Mouse (Mus musculus): ENCODE measurements around the gene Mrps10. TPM values are rescaled to one million over a fixed set of nuclear protein-coding genes. Genes with fewer than 3 reads are reported as not detected.
"Not testable (repeated sequence)": the region's sequence is repeated elsewhere in the genome, so short reads cannot be mapped to it uniquely, and the experiment has no call there.

The Mrps10 gene
- 10 to 100 TPM; 50.8 to 52.0 TPM for total RNA-seq (2021)
- long read RNA-seq, experiment 1, transcript Mrps10-204 (7 exons, 1,017 nt): major isoform, 58 of 131 reads
- long read RNA-seq, experiment 1, transcript Mrps10-203 (7 exons, 1,018 nt): minor isoform, 53 of 131 reads
- long read RNA-seq, experiment 1, partial matches to known transcripts: 3 of 131 reads
- long read RNA-seq, experiment 1, other reads (novel, unspliced or antisense): 17 of 131 reads
- long read RNA-seq, experiment 2, transcript Mrps10-203 (7 exons, 1,018 nt): major isoform, 35 of 83 reads
- long read RNA-seq, experiment 2, transcript Mrps10-204 (7 exons, 1,017 nt): major isoform, 35 of 83 reads
- long read RNA-seq, experiment 2, partial matches to known transcripts: 3 of 83 reads
- long read RNA-seq, experiment 2, other reads (novel, unspliced or antisense): 10 of 83 reads

DNA sequence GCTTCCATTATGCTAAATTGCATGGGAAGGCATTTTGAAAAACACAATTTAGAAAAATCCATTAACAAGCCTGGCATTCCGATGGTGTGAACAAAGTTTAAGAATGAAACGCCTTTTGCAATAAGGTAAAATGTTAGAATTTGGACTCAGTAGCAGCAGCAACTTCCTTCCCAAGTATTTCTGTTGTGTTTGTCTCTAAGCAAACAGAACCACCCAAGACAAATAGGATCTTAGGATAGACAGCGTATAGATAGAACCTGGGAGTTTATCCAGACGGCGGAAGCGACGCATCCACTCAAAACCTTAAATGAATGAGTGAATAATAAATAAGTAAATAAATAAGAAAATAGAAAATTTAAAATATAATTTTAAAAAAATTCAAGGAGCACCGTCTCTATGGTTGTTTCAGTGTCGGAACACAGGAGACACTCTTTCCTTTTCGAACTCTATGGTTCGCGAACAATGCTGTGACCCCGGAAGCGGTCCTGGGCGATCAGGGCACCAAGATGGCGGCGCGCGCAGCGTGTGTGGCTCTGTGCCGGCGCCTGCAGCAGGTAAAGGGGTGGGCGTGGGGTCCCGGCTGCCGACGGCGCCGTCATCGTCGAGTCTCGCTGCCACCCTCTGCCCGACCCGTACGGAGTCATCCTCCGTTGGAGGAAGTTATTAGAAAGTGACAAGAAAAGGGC is at the start of gene Mrps10:
TSS of gene Mrps10 (plus strand) at position 487 of the 686 bp plus-strand sequence.
- DNase-seq: peak; percentile 91

DNA sequence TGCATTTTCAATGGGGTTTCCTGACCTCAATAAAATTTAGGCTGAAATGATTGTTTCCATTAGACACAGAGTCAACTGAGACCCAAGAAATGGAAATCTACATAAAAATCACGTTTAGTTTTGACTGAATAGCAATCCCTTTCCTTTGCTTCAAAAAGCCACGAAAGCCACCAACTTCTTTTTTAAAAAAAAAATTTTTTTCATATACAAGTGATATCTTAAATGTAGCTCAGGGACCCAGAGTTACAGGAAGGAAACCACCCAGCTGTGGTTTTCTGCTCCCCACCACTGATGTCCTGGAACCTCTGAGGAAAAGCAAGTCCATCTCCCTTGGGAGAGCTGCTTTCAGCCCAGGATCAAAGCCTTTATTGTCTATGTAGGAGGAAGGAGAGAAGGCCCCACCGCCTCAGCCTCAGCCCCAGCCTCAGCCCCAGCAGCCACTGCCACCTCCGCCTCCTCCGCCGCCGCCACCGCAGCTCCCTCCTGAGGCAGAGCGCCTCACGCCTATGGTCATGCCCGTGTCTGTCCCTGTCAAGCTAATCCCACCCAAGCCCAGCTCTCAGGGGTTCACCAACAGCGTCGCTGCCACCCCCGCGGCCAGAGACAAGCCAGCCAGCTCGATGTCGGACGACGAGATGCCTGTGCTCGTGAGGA is 49.6 kb upstream of the Mrps10 start:
- DNase-seq: no peak

DNA sequence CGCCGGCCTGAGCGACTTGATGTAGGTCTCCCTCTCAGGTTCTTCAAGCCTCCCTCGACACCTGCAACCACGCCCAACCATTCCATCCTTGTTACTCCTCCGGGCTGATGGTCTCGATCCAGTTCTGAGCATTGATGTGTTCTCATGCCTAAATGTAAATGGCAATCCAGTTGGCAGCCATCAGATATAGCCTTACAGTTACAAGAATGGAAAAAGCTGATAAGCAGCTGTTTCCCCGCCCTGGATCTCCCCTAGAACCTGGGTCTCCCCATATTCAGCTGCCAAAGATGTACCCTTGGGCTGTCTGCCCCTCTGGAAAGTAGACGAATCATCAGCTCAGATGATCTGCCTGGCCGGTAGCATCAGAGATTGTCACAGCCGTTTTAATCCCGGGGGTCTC is 48.9 kb upstream of the Mrps10 start:
- DNase-seq: no peak

DNA sequence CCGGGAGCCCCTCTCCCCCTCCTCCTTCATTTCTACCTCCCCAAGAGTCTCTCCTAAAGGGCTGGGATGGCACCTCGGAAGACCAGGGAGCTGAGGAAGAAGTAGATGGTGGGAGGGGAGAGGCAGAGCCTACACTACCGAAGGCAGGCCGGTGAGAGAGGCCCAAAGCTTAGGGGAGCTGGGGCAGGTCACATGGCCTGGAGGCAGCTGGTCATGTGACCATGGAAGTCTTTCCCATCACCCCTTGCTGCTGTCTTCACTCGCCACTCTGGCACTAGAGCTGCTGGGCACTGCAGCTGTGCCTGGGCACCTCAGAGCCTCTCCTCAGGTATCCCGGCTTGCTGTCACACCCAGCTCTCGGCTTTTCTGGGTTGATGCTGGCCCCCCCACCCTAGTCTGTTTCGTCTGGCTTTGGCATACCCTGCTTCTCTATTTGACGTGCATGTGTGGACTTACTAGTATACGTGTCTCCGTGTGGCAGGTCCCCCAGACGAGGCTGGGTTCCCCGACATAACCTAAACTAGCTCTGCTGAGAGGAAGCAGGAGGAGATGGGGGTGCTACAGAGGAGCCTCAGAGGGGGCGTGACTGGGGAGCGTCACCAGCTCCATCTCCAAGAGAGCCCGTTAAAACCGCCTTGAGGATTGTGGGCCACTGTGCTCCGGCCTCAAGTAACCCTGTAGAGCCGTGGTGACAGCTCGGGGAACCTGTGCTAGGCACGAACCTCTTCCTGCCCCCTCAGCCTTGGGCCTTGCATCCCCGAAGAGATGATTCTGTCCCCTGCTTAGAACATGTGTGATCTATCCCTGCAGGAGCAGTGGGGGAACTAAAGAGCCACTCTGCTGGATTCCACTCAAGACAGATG is 46.3 kb upstream of the Mrps10 start:
- DNase-seq: no peak

DNA sequence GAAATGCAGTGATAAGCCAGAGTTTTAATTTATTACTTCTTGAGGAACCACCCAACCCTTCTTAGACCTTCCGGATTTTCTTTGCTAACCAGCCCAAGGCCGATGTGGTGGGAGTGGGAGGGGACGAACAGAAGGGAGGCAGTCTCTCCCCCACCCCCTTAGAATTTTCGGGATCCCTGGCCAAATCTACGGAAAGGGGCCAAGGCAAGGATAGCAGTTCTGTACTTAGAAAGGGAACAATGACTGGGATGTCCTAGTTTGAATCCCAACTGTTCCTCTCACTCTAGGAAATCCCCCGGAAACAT is 45.7 kb upstream of the Mrps10 start:
- no peak for DNase-seq

DNA sequence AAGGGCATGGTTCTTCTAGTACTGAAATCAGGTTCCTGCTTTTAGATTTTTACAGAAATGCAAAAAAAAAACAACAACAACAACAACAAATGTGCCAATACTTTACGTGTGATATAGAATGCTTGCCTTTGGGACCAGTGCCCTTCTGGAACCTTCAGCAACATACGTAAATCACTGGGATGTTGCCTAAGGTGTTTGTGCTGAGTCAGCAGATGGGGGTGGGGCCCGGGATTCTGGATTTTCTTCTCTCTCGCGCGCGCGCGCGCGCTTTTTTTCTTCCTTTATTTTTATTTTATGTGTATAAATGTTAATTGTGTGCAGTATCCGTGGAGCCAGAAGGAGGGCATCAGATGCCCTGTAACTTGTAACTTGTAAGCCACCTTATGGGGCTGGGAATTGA is 41.1 kb upstream of the Mrps10 start:
- no peak for DNase-seq

DNA sequence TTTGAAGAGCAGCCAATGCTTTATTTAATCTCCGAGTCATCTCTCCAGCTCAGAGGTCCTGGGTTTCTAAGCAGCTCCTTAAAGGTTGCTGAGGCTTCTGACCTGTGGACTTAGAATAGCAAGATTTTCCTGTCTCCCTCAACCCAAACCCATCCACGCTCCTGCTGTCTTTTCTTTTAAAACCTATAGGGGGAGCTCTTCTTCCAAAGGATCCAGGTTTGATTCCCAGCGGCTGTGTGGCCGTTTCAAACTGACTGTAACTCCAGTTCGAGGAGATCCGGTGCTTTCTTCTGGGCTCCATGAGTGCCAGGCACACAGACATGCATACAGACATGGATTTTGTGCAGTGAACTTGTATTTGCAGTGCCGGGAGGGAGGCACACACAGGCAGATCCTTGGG is 40.7 kb upstream of the Mrps10 start:
- no peak for DNase-seq

DNA sequence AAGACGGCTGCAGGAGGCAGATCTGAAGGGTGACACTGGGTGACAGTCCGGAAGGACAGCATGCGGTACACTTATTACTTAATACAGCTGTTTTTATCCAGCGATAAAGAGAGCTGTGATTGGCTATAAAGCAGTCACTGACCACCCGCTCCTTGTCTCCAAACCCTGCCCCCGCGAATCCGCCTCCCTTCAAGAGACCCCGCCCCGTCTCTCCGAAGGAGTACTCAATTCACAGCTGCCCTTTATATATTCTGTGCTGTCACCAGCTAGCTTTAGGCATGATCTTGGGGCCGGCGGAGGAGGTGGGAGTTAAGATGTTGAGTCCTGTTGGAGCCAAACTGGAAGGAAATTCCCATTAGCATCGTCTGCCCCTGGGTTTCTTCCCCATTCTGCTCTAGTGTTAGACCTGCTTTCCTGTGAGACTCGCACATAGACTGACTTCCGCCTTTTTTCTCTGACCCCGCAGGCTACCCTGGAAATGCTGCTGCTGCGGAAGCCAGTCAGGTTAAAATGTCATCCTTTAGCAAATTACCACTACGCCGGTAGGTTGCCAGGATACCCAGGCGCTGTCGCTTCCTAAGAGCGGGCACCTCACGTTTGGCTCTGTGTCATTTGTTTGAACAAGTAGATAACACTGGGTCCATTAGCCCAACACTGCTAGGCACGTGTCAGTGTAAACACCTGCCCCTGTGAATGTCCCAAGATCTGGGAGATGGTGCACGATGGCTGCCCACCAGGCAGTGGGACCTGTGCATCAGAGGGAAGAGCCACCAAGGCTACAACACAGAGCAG is 39.9 kb upstream of the Mrps10 start:
- no peak for DNase-seq

DNA sequence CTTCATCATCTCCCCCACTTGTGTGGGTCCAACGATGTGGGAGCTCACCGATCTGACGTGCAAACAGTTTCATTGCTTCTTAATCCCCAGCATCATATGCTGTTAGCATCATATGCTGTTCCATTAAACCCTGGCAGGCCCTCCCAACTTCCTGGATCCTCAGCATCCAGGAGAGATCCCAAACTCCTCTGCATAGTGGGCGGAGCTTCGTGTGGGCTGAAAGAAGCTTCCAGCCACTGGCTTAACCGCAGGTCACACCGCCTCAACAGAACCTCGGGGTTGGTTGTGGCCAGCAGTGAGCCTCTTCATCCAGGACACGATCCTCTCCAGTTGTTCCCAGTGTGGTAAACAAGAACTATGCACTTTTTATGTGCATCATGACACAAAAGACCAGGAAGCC is 38.1 kb upstream of the Mrps10 start:
- DNase-seq: no peak

DNA sequence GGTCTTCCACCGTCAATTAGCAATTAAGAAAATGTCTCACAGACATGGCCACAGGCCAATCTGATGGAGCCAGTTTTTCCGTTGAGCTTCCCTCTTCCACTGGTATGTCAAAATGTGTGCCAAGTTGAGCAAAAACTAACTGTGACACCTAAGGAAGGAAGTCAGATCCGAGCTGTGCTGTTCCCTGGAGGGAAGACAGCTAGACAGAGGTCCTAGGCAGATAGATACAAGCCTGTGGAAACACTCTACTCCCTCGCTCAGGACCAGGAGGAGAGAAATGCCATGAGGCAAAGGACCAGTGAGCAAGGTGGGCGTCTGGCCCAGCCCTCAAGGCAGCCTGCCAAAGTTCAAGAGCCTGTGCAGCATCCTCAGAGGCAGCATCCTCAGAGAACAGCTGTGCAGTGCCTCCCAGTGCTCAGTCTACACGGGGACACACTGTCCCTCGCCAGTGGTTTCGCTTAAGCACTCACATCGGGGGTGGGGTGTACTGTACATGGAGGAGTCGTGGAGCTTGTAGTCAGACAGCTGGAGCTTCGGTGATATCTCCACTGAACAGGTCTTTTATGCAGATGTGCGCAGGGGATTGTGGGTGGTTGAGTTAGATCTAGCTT is 36.6 kb upstream of the Mrps10 start:
- peak; percentile 19 for DNase-seq

DNA sequence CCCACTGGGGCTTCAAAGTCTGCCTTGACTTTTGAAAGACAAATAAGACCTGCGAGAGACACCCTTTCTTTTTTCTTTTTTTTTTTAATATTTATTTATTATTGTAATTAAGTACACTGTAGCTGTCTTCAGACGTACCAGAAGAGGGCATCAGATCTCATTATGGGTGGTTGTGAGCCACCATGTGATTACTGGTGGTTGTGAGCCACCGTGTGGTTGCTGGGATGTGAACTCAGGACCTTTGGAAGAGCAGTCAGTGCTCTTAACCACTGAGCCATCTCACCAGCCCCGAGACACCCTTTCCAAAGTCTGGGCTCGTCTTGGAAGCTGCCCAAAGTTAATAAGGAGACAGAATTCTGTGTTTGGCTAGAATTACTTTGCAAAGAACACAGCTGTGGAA is 36.0 kb upstream of the Mrps10 start:
- not testable (repeated sequence) for DNase-seq

DNA sequence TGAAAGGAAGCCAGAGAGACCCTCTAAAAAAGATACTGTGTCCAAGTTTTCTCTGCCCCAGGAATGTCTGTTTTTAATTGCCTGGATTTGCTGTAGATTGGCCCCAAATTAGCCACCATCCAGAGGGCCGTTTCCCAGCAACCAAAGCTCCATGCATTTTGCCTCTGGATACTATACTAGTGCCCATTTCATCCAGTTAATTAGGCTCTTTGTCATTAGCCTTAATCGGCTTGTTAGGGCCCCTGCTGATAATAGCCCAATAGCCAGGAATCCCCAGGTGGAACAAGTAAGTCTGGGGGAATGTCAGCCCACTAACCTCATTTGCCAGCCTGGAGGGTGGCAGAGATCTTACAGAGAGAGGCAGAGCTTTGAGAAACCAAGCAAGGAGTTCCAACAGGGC is 35.3 kb upstream of the Mrps10 start:
- DNase-seq: no peak

DNA sequence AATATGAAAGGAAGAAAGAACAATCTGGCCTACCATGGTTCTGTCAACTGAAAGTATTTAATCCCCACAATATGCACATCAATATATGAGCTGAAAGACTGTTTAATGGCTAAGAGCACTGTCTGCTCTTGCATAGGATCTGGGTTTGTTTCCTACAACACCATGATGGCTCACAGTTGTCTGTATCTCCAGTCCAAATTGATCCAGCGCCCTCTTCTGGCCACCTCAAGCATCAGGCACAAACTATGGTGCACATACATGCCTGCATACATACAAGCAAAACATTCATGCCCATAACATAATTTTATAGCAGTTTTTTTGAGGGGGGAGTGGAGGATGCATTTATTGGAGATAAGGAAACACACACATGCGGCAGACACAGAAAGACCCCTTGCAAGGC is 25.6 kb upstream of the Mrps10 start:
- DNase-seq: no peak

DNA sequence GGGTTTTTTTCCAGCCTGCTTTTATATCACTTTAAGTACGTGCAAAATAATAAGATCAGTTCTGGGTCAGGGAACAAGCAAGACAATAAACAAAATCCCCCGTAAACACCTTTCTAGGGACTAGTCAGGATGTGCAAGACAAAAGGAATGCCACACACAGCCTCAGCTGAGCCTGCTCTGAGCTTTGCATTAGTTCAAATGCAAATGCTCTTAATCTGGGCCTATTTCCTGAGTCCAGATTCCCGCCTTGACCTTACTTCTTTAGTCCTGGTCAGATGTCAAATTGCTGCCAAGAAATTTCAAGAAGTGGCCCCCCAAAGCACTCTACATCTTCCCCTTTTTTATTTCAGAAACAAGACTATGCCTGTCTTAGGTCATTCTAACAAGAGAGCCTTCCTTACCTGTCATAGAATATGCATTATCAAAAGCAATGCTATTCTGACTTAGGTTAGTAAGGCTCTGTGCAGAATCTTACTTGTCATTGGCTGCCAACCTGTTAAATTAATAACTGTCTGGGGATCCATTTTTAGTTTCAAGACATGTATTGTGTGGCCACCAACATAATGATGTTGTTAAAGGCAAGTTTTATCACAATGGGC is 18.9 kb upstream of the Mrps10 start:
- DNase-seq: no peak

DNA sequence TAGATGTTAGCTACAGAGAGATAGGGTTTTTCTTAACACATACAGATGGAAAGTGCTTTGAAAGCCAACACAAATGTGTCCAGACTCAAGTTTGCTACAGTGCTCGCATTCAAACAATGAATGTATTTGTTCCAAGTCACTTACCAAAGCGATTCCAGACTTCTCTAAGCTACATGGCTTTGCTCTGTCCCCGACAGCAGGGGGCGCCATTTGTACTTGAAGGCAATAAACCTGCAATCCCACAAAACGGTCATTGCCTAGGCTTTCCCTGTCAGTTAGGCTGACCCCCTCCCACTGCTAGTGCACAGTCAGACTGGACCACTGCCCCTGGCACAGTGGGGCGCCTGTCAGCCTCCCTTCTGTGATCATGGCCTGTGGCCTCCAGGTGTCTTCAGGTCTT is 8.7 kb upstream of the Mrps10 start:
- peak; percentile 70 for DNase-seq

DNA sequence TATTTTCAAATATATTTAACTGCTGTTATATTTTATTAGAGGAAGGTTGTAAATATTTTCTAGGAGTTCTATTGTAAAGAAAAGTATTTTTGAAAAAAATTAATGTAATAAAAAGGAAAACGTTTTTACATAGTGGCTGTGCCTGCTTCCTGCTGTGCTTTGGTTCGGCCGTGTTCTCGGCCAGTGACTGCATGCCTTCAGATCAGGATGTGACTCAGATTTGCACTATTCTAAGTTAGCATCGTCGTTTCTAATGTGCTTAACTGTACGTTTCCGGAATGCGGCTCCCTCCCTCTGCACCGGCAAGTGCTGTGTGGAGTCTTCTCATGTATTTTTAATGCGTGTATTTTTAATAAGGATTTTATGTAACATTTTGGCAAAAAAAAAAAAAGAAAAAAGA is 7.3 kb upstream of the Mrps10 start:
- no peak for DNase-seq

DNA sequence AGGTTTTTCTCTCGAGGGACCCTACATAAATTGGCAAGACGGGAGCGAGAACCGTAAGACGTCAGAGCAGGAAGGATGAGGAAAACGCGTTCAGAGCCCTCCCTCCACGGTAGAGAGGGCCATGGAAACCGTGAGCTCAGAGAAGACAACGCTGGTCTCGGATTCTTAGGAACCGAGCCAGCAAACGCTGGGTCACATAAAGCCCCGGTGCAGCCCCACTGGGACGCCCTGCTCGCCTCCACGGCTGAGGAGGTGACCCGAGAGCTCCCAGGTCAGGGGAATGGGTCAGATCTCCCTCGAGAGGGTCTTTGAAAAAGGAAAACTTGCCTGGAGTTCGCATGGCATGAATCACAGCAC is 378 bp downstream of the Mrps10 start:
- DNase-seq: no peak

DNA sequence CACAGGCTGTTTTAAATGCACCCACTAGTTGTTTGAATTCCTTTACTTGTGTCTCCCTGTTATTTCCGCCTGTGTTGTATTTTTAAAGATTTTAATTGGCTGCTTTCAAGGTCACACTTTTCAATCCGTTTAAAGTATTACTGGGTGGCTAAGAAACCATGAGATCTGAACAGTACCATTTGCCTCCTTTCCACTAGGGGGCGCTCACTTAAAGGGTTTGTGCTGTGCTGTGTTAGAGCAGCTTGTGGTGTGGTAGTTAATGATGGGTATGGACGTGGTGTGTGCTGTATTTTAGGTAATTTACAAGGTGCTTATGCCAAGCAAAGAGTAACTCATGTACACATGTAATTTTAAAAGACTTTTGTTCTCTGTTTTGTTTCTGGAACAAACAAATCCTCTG is 2.8 kb downstream of the Mrps10 start:
- peak; percentile 80 for DNase-seq

DNA sequence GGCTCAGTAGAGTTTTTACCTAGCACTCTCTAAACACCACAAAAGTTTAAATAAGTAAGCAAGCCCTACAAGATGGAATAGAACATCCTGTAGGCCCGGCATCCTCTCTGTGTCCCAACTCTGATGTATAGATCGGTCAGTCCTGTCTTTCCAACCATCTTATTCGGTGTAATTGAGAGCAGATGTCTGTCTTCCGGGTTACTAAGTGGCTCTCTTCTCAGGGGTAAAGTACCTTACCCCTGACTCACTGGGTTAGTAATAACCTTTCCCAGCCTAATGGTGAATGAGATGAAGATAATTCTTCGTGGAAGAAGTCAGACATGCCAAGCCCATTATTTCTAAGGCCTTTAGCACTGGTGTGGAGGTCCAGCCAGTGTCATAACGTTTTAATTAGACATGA is 5.3 kb downstream of the Mrps10 start:
- DNase-seq: no peak

DNA sequence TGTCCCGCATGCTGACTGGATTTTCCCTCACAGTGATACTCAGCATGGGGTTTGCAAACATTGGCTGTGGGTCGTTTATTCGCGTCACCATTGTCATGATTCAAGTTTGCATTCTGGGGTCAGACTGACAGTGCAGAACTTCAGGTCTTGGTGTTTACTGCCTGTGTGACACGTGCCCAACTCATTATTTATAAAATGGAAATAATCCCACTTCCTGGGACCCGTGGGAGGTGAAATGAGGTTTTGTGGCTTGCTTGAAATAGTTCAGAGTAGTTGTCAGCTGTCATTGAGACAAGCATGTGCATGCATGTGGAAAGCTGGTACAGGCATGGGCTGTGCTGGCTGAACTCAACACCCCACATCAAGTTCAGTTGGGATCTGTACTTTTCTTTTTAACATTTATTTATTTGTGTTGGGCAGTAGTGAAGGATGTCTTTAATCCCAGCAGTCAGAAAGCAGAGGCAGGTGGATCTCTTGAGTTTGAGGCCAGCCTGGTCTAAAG is 8.1 kb downstream of the Mrps10 start:
- DNase-seq: no peak

DNA sequence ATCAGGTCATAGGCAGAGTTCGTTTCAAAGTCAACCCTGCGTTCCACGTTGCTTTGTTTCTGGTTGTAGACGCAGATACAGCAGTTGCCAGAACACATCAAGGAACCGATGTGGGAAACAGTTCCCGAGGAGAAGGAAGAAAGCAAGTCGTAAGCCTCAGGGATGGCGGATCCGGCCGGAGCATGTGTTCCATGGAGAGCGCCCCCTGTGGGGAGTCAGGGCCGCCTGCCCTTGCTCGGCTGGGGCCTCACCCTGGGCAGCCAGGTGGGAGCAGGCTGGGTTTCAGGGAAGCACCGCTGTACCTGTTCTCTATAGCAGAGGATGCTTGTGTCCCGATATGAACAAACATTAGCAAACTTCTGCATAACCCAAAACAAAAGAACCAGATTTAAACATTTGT is 9.4 kb downstream of the Mrps10 start:
- DNase-seq: no peak

Data from adrenal gland, postnatal 10 days (tissue).